Mouse (Mus musculus) erythroid progenitor cell, adult 5-6 weeks (primary cell): ENCODE results near the gene Ctsl. TPM values are rescaled to one million over a fixed set of nuclear protein-coding genes. Genes with fewer than 3 reads are reported as not detected.
A peak's percentile ranks its signal among the peaks of the same experiment; 100 is the strongest.

Experiments
- ATAC-seq: replicated peaks from 2 replicates; pipeline ENCODE4 v1.8.0; 2016; ENCODE audit warnings: moderate number of reproducible peaks, mild to moderate bottlenecking, moderate TSS enrichment, inconsistent platforms; ENCODE audit not compliant: poor library complexity, low FRiP score, severe bottlenecking
- total RNA-seq, 2 experiments: library from RNA; stranded (forward) in 1 of 2; stranded (reverse) in 1 of 2; fragments of 150-400 nt in 1 of 2; fragments of 186-747, 209-891 nt in 1 of 2; gene quantifications; 2 replicates each; pipeline versions ENCODE4 v1.2.3 to v1.2.4; 2015 to 2017; ENCODE audit warnings: low replicate concordance in 2 of 2

The Ctsl gene
- total RNA-seq, 2 experiments from 2014 or later: 2.1 to 11.1 TPM

DNA sequence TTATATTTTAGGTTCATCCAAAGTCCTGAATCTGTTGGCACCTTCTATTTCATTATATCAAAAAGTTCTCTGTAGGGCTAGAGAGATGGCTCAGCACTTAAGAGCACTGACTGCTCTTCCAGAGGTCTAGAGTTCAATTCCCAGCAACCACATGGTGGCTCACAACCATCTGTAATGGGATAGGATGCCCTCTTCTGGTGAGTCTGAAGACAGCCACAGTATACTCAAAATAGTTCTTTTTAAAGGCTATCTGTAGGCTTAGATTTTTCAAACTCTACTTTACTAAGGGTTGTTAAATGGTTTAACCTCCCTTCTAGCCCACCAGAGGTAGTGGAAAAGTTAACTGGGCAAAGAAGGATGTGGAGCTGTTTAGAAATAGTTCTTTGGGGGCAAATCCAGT is 50.9 kb downstream of the Ctsl start:
- ATAC-seq: no peak

GRCm38 (mm10) chr13:64318355-64318754 is 52.3 kb downstream of the Ctsl start:
- no peak for ATAC-seq

DNA sequence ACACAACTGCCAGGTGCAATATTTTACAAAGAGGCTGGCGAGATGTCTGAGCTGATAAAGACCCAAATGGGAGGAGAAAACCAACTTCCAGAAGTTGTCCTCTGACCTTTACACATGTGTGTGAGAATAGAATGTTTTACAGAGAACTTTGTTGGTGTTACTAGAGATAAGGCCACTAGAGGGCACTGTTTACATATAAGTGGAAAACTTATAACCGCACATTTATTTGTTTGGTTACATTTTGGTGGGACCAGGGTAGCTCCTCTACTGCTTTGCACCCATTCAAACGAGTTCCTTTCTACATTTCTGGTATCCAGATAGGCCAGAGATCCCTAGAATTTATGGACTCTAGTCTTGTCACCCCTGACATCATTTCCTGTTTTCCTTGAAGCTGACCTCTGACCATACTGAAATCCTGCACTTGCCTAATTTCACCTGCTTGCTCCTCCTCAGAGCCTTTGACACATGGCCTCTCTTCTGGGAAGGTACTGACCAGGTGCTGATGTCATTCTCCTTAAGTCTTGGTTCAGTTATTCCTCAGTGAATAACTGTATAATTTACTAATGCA is 55.1 kb downstream of the Ctsl start:
- ATAC-seq: no peak

GRCm38 (mm10) chr13:64314041-64314440 is 56.6 kb downstream of the Ctsl start:
- no peak for ATAC-seq

DNA sequence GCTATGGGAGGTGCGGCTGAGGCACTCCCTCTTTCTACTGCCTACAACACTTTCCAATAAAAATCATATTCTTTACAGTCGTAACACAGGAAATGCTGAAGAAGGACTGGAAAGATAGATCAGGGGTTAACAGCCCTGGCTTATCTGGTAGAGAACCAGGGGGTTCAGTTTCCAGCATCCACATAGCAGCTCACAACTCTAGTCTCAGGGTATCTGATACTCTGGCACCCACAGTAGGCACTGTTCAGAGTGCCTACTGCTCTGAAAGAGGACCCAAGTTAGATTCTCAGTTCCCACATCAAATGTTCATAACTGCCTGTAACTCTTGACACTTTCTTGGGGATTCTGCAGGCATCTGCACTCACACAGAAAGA is 57.8 kb downstream of the Ctsl start:
- no peak for ATAC-seq

- peak; percentile 84 for ATAC-seq
Observed at GRCm38 (mm10) chr13:64312024-64312915, 58.4 kb downstream of the Ctsl start, which contains the start of gene Aaed1. Gene Aaed1 (minus strand): TSS chr13:64312710.

- no peak for ATAC-seq
Observed at GRCm38 (mm10) chr13:64311266-64311665, 59.4 kb downstream of the Ctsl start.

DNA sequence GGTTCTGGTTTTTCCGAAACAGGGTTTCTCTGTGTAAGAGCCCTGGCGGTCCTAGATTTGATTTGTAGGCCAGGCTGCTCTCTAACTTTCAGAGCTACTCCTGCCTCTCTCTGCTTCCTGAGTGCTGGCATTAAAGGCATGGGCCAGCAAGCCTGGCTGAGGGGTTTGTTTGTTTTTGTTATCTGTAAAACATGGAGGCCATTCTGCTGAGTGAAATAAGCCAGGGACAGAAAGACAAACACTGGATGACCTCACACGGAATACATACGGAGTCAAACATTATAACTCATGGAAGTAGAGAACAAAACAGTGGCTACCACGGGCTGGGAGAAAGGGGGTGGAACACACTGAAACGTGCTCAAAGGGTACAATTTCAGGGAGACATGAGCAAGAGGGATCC is 60.1 kb downstream of the Ctsl start:
- no peak for ATAC-seq

GRCm38 (mm10) chr13:64309842-64310241 is 60.8 kb downstream of the Ctsl start:
- ATAC-seq: no peak

Other genes with a start within 250 kb of the Ctsl start
- gene Slc35d2, start 241.5 kb downstream of the Ctsl start, total RNA-seq (2015; ENCODE audit: low replicate concordance): 2.5 and 10.5 TPM in 2 replicates
- gene Slc35d2, start 241.5 kb downstream of the Ctsl start, total RNA-seq (2017; ENCODE audit: low replicate concordance): 0.26 and 4.8 TPM in 2 replicates
- 71.0 and 93.5 TPM in 2 replicates for gene Zfp367, start 217.7 kb downstream of the Ctsl start, total RNA-seq (2015; ENCODE audit: low replicate concordance)
- 103 and 120 TPM in 2 replicates for gene Zfp367, start 217.7 kb downstream of the Ctsl start, total RNA-seq (2017; ENCODE audit: low replicate concordance)
- gene Habp4, start 209.1 kb downstream of the Ctsl start, total RNA-seq (2015; ENCODE audit: low replicate concordance): 11.5 and 15.9 TPM in 2 replicates
- gene Habp4, start 209.1 kb downstream of the Ctsl start, total RNA-seq (2017; ENCODE audit: low replicate concordance): 7.3 and 10.7 TPM in 2 replicates
- gene Cdc14b, start 95.6 kb downstream of the Ctsl start, total RNA-seq (2015; ENCODE audit: low replicate concordance): 0.42 and 0.72 TPM in 2 replicates
- 2.7 TPM in 1 of 2 replicates, not detected in the other for gene Cdc14b, start 95.6 kb downstream of the Ctsl start, total RNA-seq (2017; ENCODE audit: low replicate concordance)
- 4.2 and 11.9 TPM in 2 replicates for gene Aaed1, start 58.2 kb downstream of the Ctsl start, total RNA-seq (2015; ENCODE audit: low replicate concordance)
- 6.2 and 10.5 TPM in 2 replicates for gene Aaed1, start 58.2 kb downstream of the Ctsl start, total RNA-seq (2017; ENCODE audit: low replicate concordance)
- gene Cdk20, start 61.4 kb upstream of the Ctsl start, total RNA-seq (2015; ENCODE audit: low replicate concordance): 2.1 and 7.2 TPM in 2 replicates
- 1.2 and 6.4 TPM in 2 replicates for gene Cdk20, start 61.4 kb upstream of the Ctsl start, total RNA-seq (2017; ENCODE audit: low replicate concordance)
- gene Fam240b, start 126.9 kb upstream of the Ctsl start, total RNA-seq (2015; ENCODE audit: low replicate concordance): not detected in 2 replicates
- gene Fam240b, start 126.9 kb upstream of the Ctsl start, total RNA-seq (2017; ENCODE audit: low replicate concordance): not detected in 2 replicates